Mouse (Mus musculus): ENCODE results near the gene Mgat1. TPM values are rescaled to one million over a fixed set of nuclear protein-coding genes. Genes with fewer than 3 reads are reported as not detected.

Gene Mgat1
- total RNA-seq, 2 experiments from 2014 or later = 59.3 to 68.4 TPM

Other genes with a start within 250 kb of the Mgat1 start
- 1 to 10 TPM; 5.2 to 6.6 TPM for gene 9930111J21Rik2, start 192.9 kb upstream of the Mgat1 start, total RNA-seq (2021)
- under 1 TPM; 0.14 to 0.46 TPM for gene Tgtp2, start 180.0 kb upstream of the Mgat1 start, total RNA-seq (2021)
- gene Ifi47, start 167.6 kb upstream of the Mgat1 start, total RNA-seq (2021) = 1 to 10 TPM; 2.4 to 3.4 TPM
- 1 to 10 TPM; 1.2 to 1.4 TPM for gene Olfr1396, start 129.3 kb upstream of the Mgat1 start, total RNA-seq (2021)
- not detected for gene Olfr1395, start 101.9 kb upstream of the Mgat1 start, total RNA-seq (2021)
- not detected for gene Olfr1394, start 89.8 kb upstream of the Mgat1 start, total RNA-seq (2021)
- 10 to 100 TPM; 48.3 to 52.4 TPM for gene Btnl9, start 57.0 kb upstream of the Mgat1 start, total RNA-seq (2021)
- gene Zfp62, start 40.9 kb upstream of the Mgat1 start, total RNA-seq (2021) = 10 to 100 TPM; 26.3 to 27.0 TPM
- under 1 TPM; 0.32 to 0.48 TPM for gene Olfr1393, start 34.1 kb downstream of the Mgat1 start, total RNA-seq (2021)
- not detected for gene Olfr1392, start 41.1 kb downstream of the Mgat1 start, total RNA-seq (2021)
- not detected for gene Olfr10, start 60.5 kb downstream of the Mgat1 start, total RNA-seq (2021)
- gene Olfr1391, start 78.6 kb downstream of the Mgat1 start, total RNA-seq (2021) = not detected
- not detected for gene Olfr1390, start 91.0 kb downstream of the Mgat1 start, total RNA-seq (2021)
- not detected for gene Olfr1389, start 178.9 kb downstream of the Mgat1 start, total RNA-seq (2021)
- under 1 TPM in 1 of 2 experiments, not detected in 1; 0.07 TPM for gene Olfr1388, start 192.4 kb downstream of the Mgat1 start, total RNA-seq (2021)
- under 1 TPM in 1 of 2 experiments, not detected in 1; 0.05 TPM for gene Olfr1387, start 211.2 kb downstream of the Mgat1 start, total RNA-seq (2021)
- not detected for gene Olfr1386, start 220.9 kb downstream of the Mgat1 start, total RNA-seq (2021)
- gene Olfr1385, start 244.9 kb downstream of the Mgat1 start, total RNA-seq (2021) = not detected